Mouse (Mus musculus) G1E (cell line): ENCODE measurements around the gene Zwilch.

Source experiments
- CTCF ChIP-seq: IDR thresholded peaks from 2 replicates; pipeline ENCODE4 v1.5.1; 2012; ENCODE audit warnings: low read depth, low read length, inconsistent platforms, mixed read lengths
- GATA1 ChIP-seq: IDR thresholded peaks from 2 replicates; pipeline ENCODE4 v1.6.1; 2012; ENCODE audit warnings: borderline replicate concordance, low read length, inconsistent platforms, mixed read lengths
- GATA2 ChIP-seq: IDR thresholded peaks from 2 replicates; pipeline ENCODE4 v1.6.1; 2012; ENCODE audit warnings: low read depth, low read length, inconsistent platforms, borderline replicate concordance
- POLR2AphosphoS5 ChIP-seq: IDR thresholded peaks from 2 replicates; pipeline ENCODE4 v1.6.1; 2012; ENCODE audit warnings: low read depth, low read length, inconsistent platforms; ENCODE audit not compliant: insufficient replicate concordance
- TAL1 ChIP-seq: conservative IDR thresholded peaks from 2 replicates; pipeline ENCODE4 v1.6.1; 2012; ENCODE audit warnings: low read depth, low read length, inconsistent platforms, mixed read lengths

DNA sequence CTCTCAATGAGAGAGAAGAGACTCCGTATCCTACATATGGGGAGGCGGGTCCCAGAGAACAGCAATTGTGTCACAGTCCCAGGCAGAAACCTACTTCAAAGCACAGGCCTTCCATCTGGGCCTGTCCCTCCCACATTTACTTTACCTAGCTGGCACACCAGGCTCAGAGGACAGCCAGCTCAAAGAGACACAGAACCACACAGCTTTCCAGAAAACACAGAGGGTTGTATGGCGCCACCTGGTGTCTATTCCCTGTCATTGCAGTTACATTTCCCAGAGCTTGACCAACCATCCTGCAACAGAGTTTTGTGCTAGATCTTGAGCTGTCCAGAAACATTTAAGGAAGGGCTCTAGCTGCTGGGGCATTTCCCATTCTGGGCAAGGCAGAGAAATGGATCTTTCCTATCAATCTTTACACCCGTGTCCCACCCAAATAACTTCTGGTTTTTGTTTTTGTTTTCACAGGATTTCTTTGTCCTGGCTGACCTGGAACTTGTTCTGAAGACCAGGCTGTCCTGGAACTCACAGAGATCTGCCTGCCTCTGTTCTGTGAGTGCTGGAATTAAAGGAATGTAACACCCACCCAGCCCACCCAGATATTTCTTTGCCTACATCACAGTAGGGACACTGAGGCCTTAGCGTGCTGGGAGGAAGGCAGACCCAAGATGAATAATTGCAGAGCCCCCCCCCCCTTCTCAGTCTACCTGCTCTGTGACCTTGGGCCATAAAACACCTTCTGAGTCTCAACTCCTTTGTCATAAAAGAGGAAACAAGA is 85.3 kb downstream of the Zwilch start:
- TF ChIP-seq CTCF = peak; percentile 38; the same call in 1 of the 2 replicates
- no peak for TF ChIP-seq TAL1
- no peak for TF ChIP-seq GATA1
- TF ChIP-seq GATA2 = no peak
- TF ChIP-seq POLR2AphosphoS5 = no peak
